Mouse (Mus musculus) myocyte (in vitro differentiated cells): ENCODE results near the gene Rhox9. TPM values are rescaled to one million over a fixed set of nuclear protein-coding genes. Genes with fewer than 3 reads are reported as not detected.
"Not testable (repeated sequence)": the region's sequence is repeated elsewhere in the genome, so short reads cannot be mapped to it uniquely, and the experiment has no call there.

Experiments
- H3K27me3 ChIP-seq: one replicate; pipeline ENCODE4 v1.6.1; 2011; ENCODE audit not compliant: control insufficient read depth, insufficient read depth, insufficient read length
- H3K36me3 ChIP-seq: one replicate; pipeline ENCODE4 v1.6.1; 2011; ENCODE audit not compliant: control insufficient read depth, insufficient read depth
- H3K4me2 ChIP-seq: one replicate; pipeline ENCODE4 v1.6.1; 2011; ENCODE audit warnings: low read depth, control low read depth
- H3K4me3 ChIP-seq: one replicate; pipeline ENCODE4 v1.5.1; 2011; ENCODE audit warnings: mild to moderate bottlenecking, control low read depth, moderate library complexity
- H3K79me2 ChIP-seq: one replicate; pipeline ENCODE4 v1.6.1; 2011; ENCODE audit not compliant: control insufficient read depth, insufficient read depth
- H3ac ChIP-seq: one replicate; pipeline ENCODE4 v1.6.1; 2011; ENCODE audit not compliant: control insufficient read depth, insufficient read length
- CEBPB ChIP-seq: IDR thresholded peaks from 2 replicates; pipeline ENCODE4 v1.6.1; 2011; ENCODE audit warnings: mild to moderate bottlenecking, moderate library complexity; ENCODE audit not compliant: poor library complexity, insufficient read depth, severe bottlenecking
- E2F4 ChIP-seq: IDR thresholded peaks from one replicate; pipeline ENCODE4 v1.6.1; 2011; ENCODE audit warnings: mild to moderate bottlenecking, control low read depth, moderate library complexity; ENCODE audit not compliant: insufficient read depth
- MAX ChIP-seq: IDR thresholded peaks from one replicate; pipeline ENCODE4 v1.6.1; 2011; ENCODE audit warnings: low read depth, mild to moderate bottlenecking, control low read depth
- MYOD1 ChIP-seq, 3 experiments: IDR thresholded peaks; one replicate each; pipeline ENCODE4 v1.6.1; 2011; ENCODE audit warnings: control low read depth in 2 of 3, low read depth in 2 of 3, mild to moderate bottlenecking in 2 of 3, moderate library complexity in 1 of 3; ENCODE audit not compliant: insufficient read length in 2 of 3, control insufficient read depth in 1 of 3
- MYOG ChIP-seq, 3 experiments: IDR thresholded peaks; one replicate each; pipeline ENCODE4 v1.6.1; 2011; ENCODE audit warnings: control low read depth in 2 of 3, low read depth in 2 of 3, mild to moderate bottlenecking in 2 of 3; ENCODE audit not compliant: insufficient read length in 2 of 3, control insufficient read depth in 1 of 3, insufficient read depth in 1 of 3
- POLR2A ChIP-seq: IDR thresholded peaks from one replicate; pipeline ENCODE4 v1.6.1; 2011; ENCODE audit warnings: low read depth, mild to moderate bottlenecking, control low read depth, moderate library complexity; ENCODE audit not compliant: insufficient read length
- POLR2AphosphoS2 ChIP-seq: IDR thresholded peaks from one replicate; pipeline ENCODE4 v1.6.1; 2011; ENCODE audit warnings: low read depth, control low read depth; ENCODE audit not compliant: insufficient read length
- REST ChIP-seq: IDR thresholded peaks from one replicate; pipeline ENCODE4 v1.6.1; 2011; ENCODE audit warnings: mild to moderate bottlenecking, control low read depth, moderate library complexity; ENCODE audit not compliant: insufficient read depth, insufficient read length
- SRF ChIP-seq: IDR thresholded peaks from one replicate; pipeline ENCODE4 v1.6.1; 2011; ENCODE audit warnings: low read depth; ENCODE audit not compliant: control insufficient read depth, insufficient read length
- TCF12 ChIP-seq: IDR thresholded peaks from one replicate; pipeline ENCODE4 v1.6.1; 2011; ENCODE audit warnings: mild to moderate bottlenecking, control low read depth; ENCODE audit not compliant: poor library complexity, insufficient read depth, severe bottlenecking
- TCF3 ChIP-seq: IDR thresholded peaks from one replicate; pipeline ENCODE4 v1.6.1; 2011; ENCODE audit warnings: low read depth, control low read depth; ENCODE audit not compliant: insufficient read length
- USF1 ChIP-seq: IDR thresholded peaks from one replicate; pipeline ENCODE4 v1.6.1; 2011; ENCODE audit warnings: low read depth, mild to moderate bottlenecking, control low read depth, moderate library complexity
- polyA plus RNA-seq: library from polyadenylated mRNA; unstranded; fragments of >200 nt; fragmentation: generic; extraction: Trizol; gene quantifications from one replicate; pipeline ENCODE4 v1.2.1, GENCODE M21; 2012; ENCODE audit warnings: missing spikeins

Gene Rhox9
- polyA plus RNA-seq = not detected

- H3K4me3 ChIP-seq, H3K36me3 ChIP-seq, H3K27me3 ChIP-seq, H3K4me2 ChIP-seq, H3K79me2 ChIP-seq, H3ac ChIP-seq: not testable (repeated sequence)
Measured at GRCm38 (mm10) chrX:37901670-37902069, at the start of gene Rhox9. TSS of gene Rhox9 (minus strand) at chrX:37901770.

- Histone ChIP-seq H3ac (no peak overlapping the region), H3K4me2 (no peak overlapping the region), H3K79me2 (no peaks in the 10 kb centered on the region), H3K27me3 (no peaks in the 10 kb centered on the region), H3K4me3 (no peak overlapping the region), H3K36me3 (no peaks in the 10 kb centered on the region)
- TF ChIP-seq MYOD1 (IDR thresholded peaks at IDR 0.05; ENCODE audit: control insufficient read depth in 1 of 3, insufficient read length in 2 of 3, low read depth in 2 of 3) (no peak), E2F4 (no peak), SRF (no peak), TCF3 (no peak), REST (no peak)
Measured at GRCm38 (mm10) chrX:37916311-37916710, 14.7 kb upstream of the Rhox9 start.

- TF ChIP-seq CEBPB = no peak
- TF ChIP-seq TCF3 = no peak
- TF ChIP-seq SRF = no peak
- Histone ChIP-seq H3ac (no peak overlapping the region), H3K27me3 (no peaks in the 10 kb centered on the region), H3K79me2 (no peaks in the 10 kb centered on the region), H3K4me3 (no peak overlapping the region), H3K36me3 (no peaks in the 10 kb centered on the region), H3K4me2 (no peak overlapping the region)
Measured at GRCm38 (mm10) chrX:37908581-37908980, 7.0 kb upstream of the Rhox9 start.

GRCm38 (mm10) chrX:37903727-37904126 lies 2.2 kb upstream of the Rhox9 start:
- no peaks in the 10 kb centered on the region for H3K36me3 ChIP-seq
- no peaks in the 10 kb centered on the region for H3K27me3 ChIP-seq
- H3K4me3 ChIP-seq = no peak overlapping the region
- no peaks in the 10 kb centered on the region for H3K79me2 ChIP-seq
- no peak overlapping the region for H3K4me2 ChIP-seq
- TF ChIP-seq POLR2AphosphoS2 (no peak), CEBPB (no peak), TCF12 (no peak), SRF (no peak)
- no peak overlapping the region for H3ac ChIP-seq

- H3K4me3 ChIP-seq, H3K4me2 ChIP-seq, H3K79me2 ChIP-seq, H3ac ChIP-seq, H3K27me3 ChIP-seq, H3K36me3 ChIP-seq: not testable (repeated sequence)
Measured at GRCm38 (mm10) chrX:37897132-37897531, 4.4 kb downstream of the Rhox9 start, which contains the start of gene Rhox7b. TSS of gene Rhox7b (minus strand) at chrX:37897232.

- Histone ChIP-seq H3K36me3 (no peaks in the 10 kb centered on the region), H3K27me3 (no peaks in the 10 kb centered on the region), H3K4me3 (no peak within 1 kb of the TSS), H3ac (no peak within 1 kb of the TSS), H3K4me2 (no peak within 1 kb of the TSS), H3K79me2 (no peaks in the 10 kb centered on the region)
- TF ChIP-seq MYOD1 (IDR thresholded peaks at IDR 0.05; ENCODE audit: control insufficient read depth in 1 of 3, insufficient read length in 2 of 3, low read depth in 2 of 3) = no peak
- TF ChIP-seq POLR2AphosphoS2 = no peak
- no peak for TF ChIP-seq MYOG (IDR thresholded peaks at IDR 0.05; ENCODE audit: control insufficient read depth in 1 of 3, insufficient read depth in 1 of 3, insufficient read length in 2 of 3, low read depth in 2 of 3)
- TF ChIP-seq SRF = no peak
- no peak for TF ChIP-seq CEBPB
- no peak for TF ChIP-seq E2F4
- no peak for TF ChIP-seq POLR2A
- TF ChIP-seq TCF3 = no peak
Measured at GRCm38 (mm10) chrX:37878844-37879243, 22.7 kb downstream of the Rhox9 start, which contains the start of gene Rhox8. TSS of gene Rhox8 (minus strand) at chrX:37878944.

GRCm38 (mm10) chrX:37871641-37872040 lies 29.9 kb downstream of the Rhox9 start:
- H3ac ChIP-seq = no peak overlapping the region
- H3K4me3 ChIP-seq = no peak overlapping the region
- no peak for TF ChIP-seq CEBPB
- TF ChIP-seq MYOG (IDR thresholded peaks at IDR 0.05; ENCODE audit: control insufficient read depth in 1 of 3, insufficient read depth in 1 of 3, insufficient read length in 2 of 3, low read depth in 2 of 3) = no peak
- TF ChIP-seq MYOD1 (IDR thresholded peaks at IDR 0.05; ENCODE audit: control insufficient read depth in 1 of 3, insufficient read length in 2 of 3, low read depth in 2 of 3) = no peak
- no peak for TF ChIP-seq TCF12
- TF ChIP-seq SRF = no peak
- TF ChIP-seq MAX = no peak
- TF ChIP-seq REST = no peak
- no peak for TF ChIP-seq POLR2AphosphoS2
- no peak for TF ChIP-seq E2F4
- no peak for TF ChIP-seq USF1
- no peak for TF ChIP-seq POLR2A
- no peak for TF ChIP-seq TCF3
- H3K36me3 ChIP-seq = no peaks in the 10 kb centered on the region
- no peaks in the 10 kb centered on the region for H3K79me2 ChIP-seq
- H3K4me2 ChIP-seq = no peak overlapping the region
- no peaks in the 10 kb centered on the region for H3K27me3 ChIP-seq
